Mouse (Mus musculus) T-helper 2 cell (primary cell): ENCODE data around the gene Wscd1.
"Not testable (repeated sequence)": the region's sequence is repeated elsewhere in the genome, so short reads cannot be mapped to it uniquely, and the experiment has no call there.

Source experiments
- in situ Hi-C: fragments of 300-600 bp; cut with MboI, MseI; formaldehyde crosslinking; loops from one replicate; pipeline ENCODE4 v1.15.1; 2025; ENCODE audit warnings: high pct_unique_total_duplicates

The Wscd1 gene

DNA sequence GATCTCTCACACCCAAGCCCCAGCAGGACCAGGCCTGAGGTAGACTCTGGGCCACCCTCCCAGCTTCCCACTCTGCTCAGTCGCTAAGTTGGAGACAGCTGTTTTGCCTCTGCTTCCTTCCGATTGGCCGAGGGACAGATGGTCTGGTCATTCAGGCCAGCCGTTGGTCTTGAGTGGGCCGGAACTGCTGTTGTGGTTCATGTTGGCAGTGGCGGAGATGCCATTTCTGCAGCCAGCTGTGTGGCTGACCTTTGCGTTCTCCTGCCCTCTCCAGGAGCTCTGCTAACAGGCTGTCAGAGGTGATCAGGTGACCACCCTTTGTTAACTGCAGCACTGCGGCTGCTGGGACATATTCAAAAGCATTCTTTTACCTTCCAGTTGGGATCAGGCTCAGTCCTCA is 20.0 kb downstream of the Wscd1 start:
- in situ Hi-C loops = no loop called here

DNA sequence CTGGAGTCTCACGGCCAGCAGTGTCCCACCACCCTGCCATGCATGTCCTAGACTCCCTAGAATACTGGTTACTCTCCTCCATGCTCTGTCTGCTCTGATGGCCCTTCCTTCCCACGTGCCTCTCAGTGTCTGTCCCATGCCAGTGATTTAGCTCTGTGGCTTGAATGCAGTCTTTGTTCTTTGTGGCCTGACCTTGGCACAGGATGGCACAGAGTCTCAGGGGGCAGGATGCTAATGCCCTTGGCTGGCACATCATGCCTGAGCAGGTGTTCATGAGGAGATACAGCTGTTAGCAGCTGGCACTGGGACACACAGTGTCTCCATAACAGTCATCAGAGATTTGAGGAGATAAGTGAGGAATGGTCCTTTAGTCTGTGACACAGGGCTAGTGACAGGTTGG is 20.8 kb downstream of the Wscd1 start:
- in situ Hi-C loops = no loop called here

DNA sequence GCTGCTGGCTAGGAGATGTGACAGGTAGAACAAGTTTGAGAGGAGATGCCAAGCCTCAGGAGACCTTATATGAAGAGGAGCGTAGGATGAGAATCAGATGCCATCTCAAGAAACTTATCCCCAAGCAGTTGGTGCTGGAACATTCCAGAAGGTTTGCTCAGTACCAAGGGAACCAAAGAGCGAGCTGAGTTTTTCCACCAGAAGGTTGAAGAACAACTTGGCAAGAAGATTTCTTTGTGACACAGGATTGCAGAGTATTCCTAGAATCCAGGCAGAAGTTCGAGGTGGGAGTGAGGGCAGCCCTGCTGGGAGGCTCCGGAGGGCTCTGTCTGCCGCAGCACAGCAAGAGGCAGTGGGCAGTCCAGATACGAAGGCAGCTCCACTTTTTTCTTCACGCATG is 21.4 kb downstream of the Wscd1 start:
- in situ Hi-C loops = no loop called here

DNA sequence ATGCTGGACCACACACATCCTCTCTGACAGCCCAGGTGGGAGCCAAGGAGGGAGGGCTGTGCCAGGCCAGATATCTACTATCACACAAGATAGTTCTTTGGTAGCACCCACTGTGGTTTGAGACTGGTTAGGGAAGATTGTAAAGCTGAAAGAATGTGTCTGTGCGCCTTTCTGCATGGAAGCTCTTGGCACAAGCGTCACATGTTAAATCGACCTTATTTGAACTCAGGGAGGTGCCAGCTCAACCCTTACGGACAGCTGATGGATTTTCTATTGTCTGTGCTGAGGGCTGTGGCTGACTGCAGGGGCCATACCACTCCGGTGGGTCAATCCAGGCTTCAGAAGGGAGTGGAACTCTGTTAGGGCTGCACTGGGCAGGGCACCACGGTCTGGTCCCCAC is 22.3 kb downstream of the Wscd1 start:
- in situ Hi-C loops = no loop called here

DNA sequence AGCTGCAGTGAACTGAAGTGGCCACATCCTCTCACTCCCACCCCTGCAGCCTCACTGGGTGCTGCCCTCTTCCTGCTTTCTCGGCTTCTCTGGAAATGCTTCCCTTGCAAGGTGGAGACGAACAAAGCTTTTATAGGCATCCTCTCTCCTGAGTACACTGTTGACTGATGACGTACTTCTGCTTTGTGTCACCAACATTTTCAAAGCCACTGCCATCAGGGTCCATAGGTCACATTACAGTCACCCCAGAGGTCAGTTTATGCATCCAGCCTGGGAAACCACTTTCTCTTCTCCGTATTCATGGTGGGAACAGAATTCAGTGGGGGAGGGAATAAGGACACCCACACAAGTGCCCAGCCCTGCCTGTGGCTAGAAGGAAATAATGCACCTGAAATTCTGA is 23.1 kb downstream of the Wscd1 start:
- in situ Hi-C loops = no loop called here

DNA sequence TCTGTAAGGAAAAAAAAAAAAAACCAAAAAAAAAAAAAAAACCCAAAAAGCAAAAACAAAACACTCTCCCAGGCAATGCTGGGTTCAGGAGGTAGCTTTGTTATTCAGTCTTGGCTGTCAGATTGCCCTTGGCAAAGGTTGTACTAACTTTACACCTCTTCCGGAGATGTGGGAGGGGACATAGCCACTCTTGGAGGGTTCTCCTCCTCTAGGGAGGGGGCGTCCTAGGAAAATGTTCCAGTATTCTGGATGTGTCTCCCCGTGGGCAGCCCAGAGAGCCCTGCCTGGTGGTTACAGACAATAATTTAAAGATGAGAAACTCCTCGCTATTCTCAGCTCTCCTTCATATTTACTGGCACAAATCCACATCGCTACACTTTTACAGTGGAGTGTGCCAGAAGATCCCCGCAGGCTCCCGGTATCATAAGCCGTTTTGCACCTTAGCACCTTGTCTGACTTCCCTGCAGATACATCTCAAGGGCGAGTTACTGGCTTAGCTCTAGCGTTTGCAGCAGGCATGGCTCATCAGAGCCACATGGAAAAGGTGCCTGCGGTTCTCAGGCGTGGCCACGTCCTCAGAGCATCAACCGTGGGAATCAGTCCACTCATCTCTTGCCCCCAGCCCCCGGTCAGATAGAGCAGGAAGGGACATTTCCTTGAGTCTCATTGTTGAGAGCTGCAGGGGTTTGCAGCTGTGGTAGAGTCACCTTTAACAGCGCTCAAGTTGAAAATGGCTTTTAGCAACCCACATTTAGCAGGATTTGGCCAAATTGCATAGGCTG is 24.5 kb downstream of the Wscd1 start:
- in situ Hi-C loops = no loop called here

- in situ Hi-C loops = no loop called here
Measured at GRCm38 (mm10) chr11:71775056-71775455, 25.3 kb downstream of the Wscd1 start.

DNA sequence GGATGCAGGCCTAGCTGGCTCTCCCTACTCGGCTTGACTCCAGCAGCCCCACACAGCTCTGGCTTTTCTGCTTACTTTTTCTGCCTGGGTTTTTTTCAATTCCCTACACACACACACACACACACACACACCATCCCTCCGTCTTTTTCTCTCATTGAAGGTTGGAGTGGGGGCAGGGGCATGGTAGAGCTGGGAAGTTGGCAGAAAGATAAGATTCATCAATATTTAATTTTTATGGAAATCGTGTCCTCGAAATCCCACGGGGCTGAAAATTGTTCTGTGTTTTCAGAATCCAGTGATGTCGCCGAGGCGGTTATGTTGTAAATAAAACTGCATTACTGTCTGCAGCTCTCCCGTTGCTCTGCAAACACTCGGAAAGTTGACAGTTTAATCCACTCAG is 29.9 kb downstream of the Wscd1 start:
- in situ Hi-C loops = no loop called here

DNA sequence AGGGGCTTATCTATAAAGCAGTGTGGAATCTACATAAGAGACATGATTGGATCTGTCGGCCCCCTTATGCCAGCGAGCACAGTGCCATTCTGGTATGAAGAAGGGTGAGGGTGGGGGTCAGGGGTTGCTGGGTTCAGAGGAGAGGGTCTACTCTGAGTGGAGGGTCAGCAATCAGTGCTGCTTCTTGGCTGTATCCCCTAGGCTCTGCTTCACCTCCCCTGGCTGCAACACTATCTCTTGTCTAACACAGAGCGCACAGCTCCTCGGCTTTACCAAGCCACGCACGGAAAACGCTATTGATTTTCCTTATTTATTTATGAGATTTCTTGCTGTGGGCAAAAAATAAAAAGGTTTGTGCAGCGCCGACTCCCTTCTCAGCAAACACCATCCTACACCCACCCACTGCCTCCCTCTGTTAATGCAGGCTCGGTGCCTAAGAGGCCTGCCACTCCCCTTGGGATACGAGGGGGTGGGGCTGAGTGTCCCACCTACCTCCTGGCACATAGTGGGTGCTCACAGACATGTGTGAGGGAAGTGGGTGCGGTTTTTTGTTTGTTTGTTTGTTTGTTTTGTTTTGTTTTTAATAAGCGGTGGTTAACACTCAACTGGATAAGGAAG is 32.1 kb downstream of the Wscd1 start:
- in situ Hi-C loops = no loop called here

DNA sequence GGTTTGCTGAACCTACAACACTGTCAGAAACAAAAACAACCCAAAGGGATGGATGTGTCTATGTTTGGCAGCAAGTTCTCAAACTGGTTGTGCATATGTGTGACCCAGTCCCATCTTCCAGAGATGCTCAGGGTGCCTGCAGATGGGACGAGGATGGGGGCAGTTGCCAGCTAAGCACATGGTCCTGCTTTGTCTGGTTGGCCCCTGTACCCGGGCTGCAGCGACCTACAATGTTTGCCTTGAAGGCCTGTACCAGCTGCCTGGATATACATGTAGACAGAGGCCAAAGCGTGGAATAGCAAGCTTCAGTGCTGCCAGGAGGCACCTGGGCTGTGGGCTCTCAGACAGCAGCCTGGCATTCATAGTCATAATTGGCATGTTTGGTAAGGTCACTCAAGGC is 35.8 kb downstream of the Wscd1 start:
- in situ Hi-C loops = no loop called here

DNA sequence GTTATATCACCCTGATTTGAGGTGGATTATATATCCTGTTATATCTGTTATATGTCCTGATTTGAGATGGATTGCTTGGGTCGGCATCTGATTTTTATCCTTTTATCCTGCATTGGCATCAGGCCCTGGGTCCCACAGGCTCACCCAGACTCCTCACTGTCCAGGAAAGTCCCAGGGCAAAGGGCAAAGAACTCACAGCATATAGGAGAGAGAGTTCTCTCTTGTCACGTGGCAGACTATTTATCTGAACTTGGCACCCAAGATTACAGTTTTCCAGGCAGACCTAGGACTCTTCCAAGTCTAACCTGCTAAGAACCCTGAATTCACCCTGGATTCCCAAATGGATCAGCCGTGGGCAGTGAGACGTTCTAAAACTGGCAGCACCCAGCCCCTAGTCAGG is 38.5 kb downstream of the Wscd1 start:
- in situ Hi-C loops = no loop called here

- in situ Hi-C loops = no loop called here
Measured at GRCm38 (mm10) chr11:71790227-71790626, 40.5 kb downstream of the Wscd1 start.

GRCm38 (mm10) chr11:71799206-71799605 is 49.5 kb downstream of the Wscd1 start:
- in situ Hi-C loops = no loop called here

- in situ Hi-C loops = no loop called here
Measured at GRCm38 (mm10) chr11:71808521-71808920, 58.8 kb downstream of the Wscd1 start.

- in situ Hi-C loops = no loop called here
Measured at GRCm38 (mm10) chr11:71811828-71812227, 62.1 kb downstream of the Wscd1 start.

- in situ Hi-C loops = no loop called here
Measured at GRCm38 (mm10) chr11:71812921-71813320, 63.2 kb downstream of the Wscd1 start.

DNA sequence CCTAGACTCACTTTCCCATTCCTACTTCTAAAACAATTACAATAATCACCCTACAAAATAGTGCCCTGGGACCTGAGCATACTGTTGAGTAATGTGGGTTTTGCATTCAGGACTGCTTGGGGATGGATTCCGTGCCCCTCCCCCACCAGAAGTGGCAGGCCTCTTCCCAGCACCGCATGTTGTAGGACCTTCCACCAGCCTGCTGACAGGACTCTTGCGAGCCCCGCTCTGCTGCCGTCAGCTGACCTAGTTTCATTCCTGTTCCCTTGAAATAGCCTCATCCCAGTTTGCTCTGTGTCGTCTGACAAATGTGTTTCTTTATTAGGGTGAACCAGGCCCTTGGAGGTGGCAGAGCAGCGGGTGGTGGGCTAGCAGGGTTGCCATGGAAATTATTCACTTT is 64.8 kb downstream of the Wscd1 start:
- in situ Hi-C loops = no loop called here

DNA sequence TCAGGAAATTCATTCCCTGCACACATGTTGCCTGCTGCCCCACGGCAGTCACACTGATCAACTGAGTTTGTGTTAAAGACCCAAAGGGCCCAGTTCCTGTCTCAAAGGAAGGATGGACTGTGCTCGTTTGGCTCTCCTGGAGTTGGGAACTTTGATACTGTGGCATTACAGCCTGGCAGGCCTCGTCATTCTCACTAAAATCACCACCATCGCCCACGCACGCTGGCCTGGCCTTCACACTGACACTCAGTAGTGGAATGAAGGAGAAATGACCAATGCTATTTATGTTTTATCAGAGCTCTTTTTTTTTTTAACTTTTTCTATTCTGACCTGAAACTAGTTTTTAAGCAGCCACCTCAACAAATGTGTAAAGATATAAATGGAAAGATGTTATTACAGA is 65.6 kb downstream of the Wscd1 start:
- in situ Hi-C loops = no loop called here

GRCm38 (mm10) chr11:71816918-71817317 is 67.2 kb downstream of the Wscd1 start:
- in situ Hi-C loops = no loop called here

DNA sequence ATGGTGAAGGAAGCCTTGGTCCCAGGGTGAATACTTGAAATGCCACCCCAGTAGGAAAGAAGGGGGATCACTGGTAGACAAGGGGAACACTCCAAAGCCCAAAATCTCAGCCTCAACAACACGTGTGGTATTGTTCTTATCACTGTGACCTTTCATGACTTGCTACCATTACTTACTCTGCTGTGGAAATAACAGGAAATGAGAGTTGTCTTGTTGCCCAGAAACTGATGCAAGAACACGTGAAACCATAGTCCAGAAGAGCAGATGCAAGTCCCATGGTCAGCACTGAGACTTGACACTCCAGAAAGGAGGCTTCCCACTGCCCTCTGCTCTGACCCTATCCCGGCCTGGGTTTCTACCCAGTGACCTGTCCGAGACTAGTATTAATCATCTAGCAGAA is 67.6 kb downstream of the Wscd1 start:
- in situ Hi-C loops = no loop called here

GRCm38 (mm10) chr11:71818111-71818510 is 68.4 kb downstream of the Wscd1 start:
- in situ Hi-C loops = no loop called here

- in situ Hi-C loops = no loop called here
Measured at GRCm38 (mm10) chr11:71819901-71820300, 70.2 kb downstream of the Wscd1 start.

DNA sequence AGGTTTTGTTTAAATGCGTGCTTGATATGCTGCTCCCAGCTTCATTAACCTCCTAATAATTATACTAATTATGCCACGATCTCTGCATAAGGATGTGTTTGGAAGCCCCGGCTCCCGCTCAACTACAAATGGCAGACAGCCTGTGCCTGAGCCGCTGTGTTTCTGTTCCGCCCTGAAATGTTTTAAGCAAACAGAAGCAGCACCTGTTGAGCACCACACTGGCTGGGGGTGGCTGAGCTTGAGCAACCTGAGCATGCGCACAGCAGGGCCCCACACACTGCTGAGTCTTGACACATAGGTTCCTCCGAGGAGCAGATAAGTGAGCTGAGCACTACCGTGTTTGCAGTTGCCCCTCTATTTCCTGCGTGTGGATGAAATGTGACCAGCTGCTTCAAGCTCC is 71.1 kb downstream of the Wscd1 start:
- in situ Hi-C loops = no loop called here

- in situ Hi-C loops = not testable (repeated sequence)
Measured at GRCm38 (mm10) chr11:71821526-71821925, 71.8 kb downstream of the Wscd1 start.
